Comparison of ENCODE assay signal across 10 mouse cellular contexts in the genomic region with DNA sequence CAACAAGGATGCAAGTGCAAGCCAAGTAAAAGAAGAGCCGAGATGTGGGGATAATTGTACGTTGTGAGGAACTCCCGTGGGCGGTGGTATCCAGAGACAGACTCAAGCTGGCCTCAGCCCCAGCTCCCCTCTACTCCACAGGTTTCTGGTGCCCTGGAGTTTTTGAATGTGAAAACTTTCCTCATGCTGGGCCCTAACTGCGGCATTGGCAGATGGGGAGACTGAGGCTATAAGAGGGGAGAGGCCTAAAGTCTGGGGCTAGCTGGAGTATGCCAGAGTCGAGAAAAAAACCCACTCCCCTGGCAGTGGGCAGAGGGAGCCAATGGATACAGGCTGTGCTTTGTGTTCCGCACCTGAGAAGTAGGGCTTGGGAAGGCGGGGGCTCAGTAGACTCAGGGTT. TPM values are rescaled to one million over a fixed set of nuclear protein-coding genes. Genes with fewer than 3 reads are reported as not detected.
DNase-seq lines count a peak whose midpoint lies in the region; ATAC-seq lines count a peak whose summit lies in the region.
"Had no signal": no experiment of that assay in that cellular context is flagged by ENCODE, and none has a peak within 500 bp of the region (broad histone marks: within the 10 kb centered on the region; RNA-seq: fewer than 3 reads in every experiment).

No protein-coding gene starts in this region.

- peaks cover 16% of the 10 kb centered on the region for H3K4me1 ChIP-seq in liver, embryonic 11.5 days (replicated peaks; ENCODE audit: control insufficient read depth, insufficient read depth, low read length)
- peaks cover 40% of the 10 kb centered on the region for H3K4me1 ChIP-seq in limb, embryonic 13.5 days
- peaks cover 27% of the 10 kb centered on the region for H3K4me1 ChIP-seq in neural tube, embryonic 12.5 days

- DNase-seq in cerebellum, adult 11-12 months = peak; percentile 60
- no peak for DNase-seq in cerebellum, adult 18-20 months
- no peak for DNase-seq in liver, embryonic 11.5 days (ENCODE audit: low spot score)
- no peak for DNase-seq in liver
- DNase-seq in ovary, postnatal 14 days (ENCODE audit: low spot score) = no peak
- DNase-seq in heart, postnatal 10 days = no peak
- DNase-seq: heart, postnatal 4 days; thymus, postnatal 4 days had no signal

- intact Hi-C loops in heart, postnatal 10 days (cut with DNase I) = no loop called here

- H3K27me3 ChIP-seq in liver, embryonic 11.5 days (replicated peaks; ENCODE audit: control insufficient read depth, insufficient read depth, low read length) = no peaks in the 10 kb centered on the region
- no peaks in the 10 kb centered on the region for H3K27me3 ChIP-seq in limb, embryonic 13.5 days
- H3K27me3 ChIP-seq in neural tube, embryonic 12.5 days (replicated peaks) = no peaks in the 10 kb centered on the region

- no peak for ATAC-seq in liver, embryonic 11.5 days (replicated peaks; ENCODE audit: low FRiP score)
- no peak for ATAC-seq in limb, embryonic 13.5 days (ENCODE audit: low FRiP score, low read depth)
- ATAC-seq in neural tube, embryonic 12.5 days (ENCODE audit: low FRiP score, low read depth) = no peak

- WGBS in liver, embryonic 11.5 days = 70% methylated on average over 8 of the region's 8 CpGs
- 83% methylated on average over 8 of the region's 8 CpGs for WGBS in limb, embryonic 13.5 days
- WGBS in neural tube, embryonic 12.5 days = 80% methylated on average over 8 of the region's 8 CpGs

- H3K4me2 ChIP-seq in liver, embryonic 11.5 days = peak overlapping the region; percentile 96
- H3K4me2 ChIP-seq in limb, embryonic 13.5 days (replicated peaks) = peak overlapping the region; percentile 99
- H3K4me2 ChIP-seq in neural tube, embryonic 12.5 days (replicated peaks) = peak overlapping the region; percentile 87

- no peak overlapping the region for H3K27ac ChIP-seq in liver, embryonic 11.5 days (ENCODE audit: low read depth, low read length)
- no peak overlapping the region for H3K27ac ChIP-seq in limb, embryonic 13.5 days
- no peak overlapping the region for H3K27ac ChIP-seq in neural tube, embryonic 12.5 days

- no peaks in the 10 kb centered on the region for H3K9me3 ChIP-seq in liver, embryonic 11.5 days (ENCODE audit: control insufficient read depth, low read length)
- H3K9me3 ChIP-seq in limb, embryonic 13.5 days = no peaks in the 10 kb centered on the region
- no peaks in the 10 kb centered on the region for H3K9me3 ChIP-seq in neural tube, embryonic 12.5 days

- peak overlapping the region; percentile 88; the same call in 1 of the 2 replicates for H3K9ac ChIP-seq in liver, embryonic 11.5 days (ENCODE audit: low read depth, low read length)
- no peak overlapping the region for H3K9ac ChIP-seq in limb, embryonic 13.5 days
- no peak overlapping the region for H3K9ac ChIP-seq in neural tube, embryonic 12.5 days

- H3K4me3 ChIP-seq in liver, embryonic 11.5 days (ENCODE audit: low read depth, low read length) = peak overlapping the region; percentile 84
- H3K4me3 ChIP-seq in limb, embryonic 13.5 days = peak overlapping the region; percentile 61
- H3K4me3 ChIP-seq in neural tube, embryonic 12.5 days = no peak overlapping the region

- peaks cover 4% of the 10 kb centered on the region; the same call in 1 of the 2 replicates for H3K36me3 ChIP-seq in liver, embryonic 11.5 days (ENCODE audit: control insufficient read depth, insufficient read depth, low read length)
- H3K36me3 ChIP-seq in limb, embryonic 13.5 days = peaks cover 23% of the 10 kb centered on the region
- peaks cover 17% of the 10 kb centered on the region for H3K36me3 ChIP-seq in neural tube, embryonic 12.5 days

RNA-seq across cellular contexts. Expression of a gene that starts 1.6 kb away (rescaled TPM):
- polyA plus RNA-seq in liver, embryonic 11.5 days (2014; fragmentation: Nextera tagmentation; extraction: Ambion mirVana) = 1.7 and 1.9 TPM in 2 replicates
- 4.2 and 6.6 TPM in 2 replicates for polyA plus RNA-seq in limb, embryonic 13.5 days (2015; fragmentation: Nextera tagmentation; extraction: Ambion mirVana)
- polyA plus RNA-seq in neural tube, embryonic 12.5 days (2016; fragmentation: Nextera tagmentation; extraction: Ambion mirVana) = 8.4 and 9.8 TPM in 2 replicates
- 10 to 100 TPM in 1 of 2 experiments, 1 to 10 TPM in 1; 9.1 to 10.1 TPM for total RNA-seq in heart, postnatal 10 days (2021)

RNA-seq across cellular contexts. Expression of a gene that starts 1.7 kb away (rescaled TPM):
- polyA plus RNA-seq in liver, embryonic 11.5 days (2014; fragmentation: Nextera tagmentation; extraction: Ambion mirVana) = 145 and 159 TPM in 2 replicates
- 173 and 181 TPM in 2 replicates for polyA plus RNA-seq in limb, embryonic 13.5 days (2015; fragmentation: Nextera tagmentation; extraction: Ambion mirVana)
- 162 and 171 TPM in 2 replicates for polyA plus RNA-seq in neural tube, embryonic 12.5 days (2016; fragmentation: Nextera tagmentation; extraction: Ambion mirVana)
- 100 to 1,000 TPM; 376 to 397 TPM for total RNA-seq in heart, postnatal 10 days (2021)

RNA-seq across cellular contexts. Expression of a gene that starts 2.1 kb away (rescaled TPM):
- 4.5 and 5.2 TPM in 2 replicates for polyA plus RNA-seq in liver, embryonic 11.5 days (2014; fragmentation: Nextera tagmentation; extraction: Ambion mirVana)
- polyA plus RNA-seq in limb, embryonic 13.5 days (2015; fragmentation: Nextera tagmentation; extraction: Ambion mirVana) = 4.3 TPM in 2 replicates
- polyA plus RNA-seq in neural tube, embryonic 12.5 days (2016; fragmentation: Nextera tagmentation; extraction: Ambion mirVana) = 4.1 and 4.3 TPM in 2 replicates
- total RNA-seq in heart, postnatal 10 days (2021) = under 1 TPM; 0.25 to 0.31 TPM

RNA-seq across cellular contexts. Expression of a gene that starts 16.6 kb away (rescaled TPM):
- 0.48 and 0.56 TPM in 2 replicates for polyA plus RNA-seq in liver, embryonic 11.5 days (2014; fragmentation: Nextera tagmentation; extraction: Ambion mirVana)
- 1.2 and 1.6 TPM in 2 replicates for polyA plus RNA-seq in limb, embryonic 13.5 days (2015; fragmentation: Nextera tagmentation; extraction: Ambion mirVana)
- 1.4 TPM in 2 replicates for polyA plus RNA-seq in neural tube, embryonic 12.5 days (2016; fragmentation: Nextera tagmentation; extraction: Ambion mirVana)
- total RNA-seq in heart, postnatal 10 days (2021) = 1 to 10 TPM; 1.2 to 1.3 TPM
